Mouse (Mus musculus): ENCODE results near the gene Ufc1.
"Not testable (repeated sequence)": the region's sequence is repeated elsewhere in the genome, so short reads cannot be mapped to it uniquely, and the experiment has no call there.

Gene Ufc1

DNA sequence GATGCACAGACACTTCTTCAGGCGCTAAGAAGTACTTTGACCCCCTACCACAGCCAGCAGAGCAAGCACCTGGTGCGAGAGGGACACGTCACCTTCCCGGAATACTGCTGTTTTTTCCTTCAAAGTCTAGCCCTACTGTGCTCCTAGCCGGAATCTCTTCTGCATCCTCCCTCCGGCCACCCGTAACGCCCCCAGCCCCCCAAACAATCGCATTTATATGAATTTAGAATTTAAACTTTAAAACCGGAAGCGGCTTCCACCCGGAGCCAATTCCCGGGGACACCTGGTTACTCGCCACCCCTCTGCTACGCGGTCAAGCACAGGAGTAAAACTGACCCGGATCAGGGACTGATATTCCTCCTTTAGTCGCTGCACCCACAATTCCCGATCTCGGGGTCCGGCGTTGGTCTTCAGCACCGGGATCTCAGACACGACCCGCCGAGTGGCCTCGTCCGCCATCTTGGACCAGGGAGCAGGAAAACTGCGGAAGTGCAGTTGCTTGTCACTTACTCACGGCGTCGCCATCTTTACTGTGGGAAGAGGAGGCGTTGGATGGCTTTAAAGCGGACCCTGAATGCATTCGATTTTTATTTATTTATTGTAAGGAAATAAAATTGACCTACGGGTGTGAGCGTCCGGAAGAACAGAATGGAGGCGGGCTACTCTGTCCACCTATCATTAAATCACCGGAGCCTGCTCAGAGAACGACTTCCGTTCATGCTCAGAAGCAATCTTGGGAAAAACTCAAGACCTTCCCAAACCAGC, at the start of gene Ufc1:
Gene Ufc1 (minus strand): TSS at position 727 of the 765 bp plus-strand sequence.
- DNase-seq, result peak; percentile 89 to 90

DNA sequence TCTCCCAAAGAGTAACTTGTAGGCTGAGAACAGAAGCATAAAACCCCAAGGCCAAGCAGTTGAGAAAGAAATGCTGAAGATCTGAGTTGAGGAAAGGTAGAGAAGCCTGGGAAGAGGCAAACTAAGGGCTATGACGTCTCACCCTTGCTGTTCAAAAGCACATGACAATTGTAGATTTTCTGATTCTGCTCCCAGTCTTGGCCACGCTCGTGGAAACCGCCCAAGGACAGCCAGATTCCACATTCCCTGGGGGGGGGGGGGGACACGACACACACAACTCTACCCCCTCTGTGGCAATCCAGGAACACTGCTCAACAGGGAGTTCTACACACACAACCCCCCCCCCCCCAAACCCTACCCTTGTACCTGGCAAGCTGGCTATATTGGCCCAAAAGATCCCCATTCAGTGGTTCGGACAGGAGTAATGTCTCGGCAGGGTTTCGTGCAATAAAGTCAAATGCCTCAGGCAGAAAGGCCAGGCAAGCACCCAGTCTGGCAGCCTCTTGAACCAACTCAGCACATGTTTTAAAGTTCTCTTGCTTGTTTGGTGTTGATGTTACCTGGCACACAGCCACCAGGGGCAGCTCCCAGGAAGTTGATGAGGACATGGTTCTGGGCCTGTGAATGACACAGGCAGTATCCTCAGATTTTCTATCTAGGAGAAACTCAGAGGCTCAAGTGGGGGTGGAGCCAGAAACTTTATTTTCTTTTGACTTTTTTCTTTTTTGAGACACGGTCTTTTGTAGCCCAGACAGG, 49.3 kb upstream of the Ufc1 start:
- peak; percentile 68 to 80 for DNase-seq

DNA sequence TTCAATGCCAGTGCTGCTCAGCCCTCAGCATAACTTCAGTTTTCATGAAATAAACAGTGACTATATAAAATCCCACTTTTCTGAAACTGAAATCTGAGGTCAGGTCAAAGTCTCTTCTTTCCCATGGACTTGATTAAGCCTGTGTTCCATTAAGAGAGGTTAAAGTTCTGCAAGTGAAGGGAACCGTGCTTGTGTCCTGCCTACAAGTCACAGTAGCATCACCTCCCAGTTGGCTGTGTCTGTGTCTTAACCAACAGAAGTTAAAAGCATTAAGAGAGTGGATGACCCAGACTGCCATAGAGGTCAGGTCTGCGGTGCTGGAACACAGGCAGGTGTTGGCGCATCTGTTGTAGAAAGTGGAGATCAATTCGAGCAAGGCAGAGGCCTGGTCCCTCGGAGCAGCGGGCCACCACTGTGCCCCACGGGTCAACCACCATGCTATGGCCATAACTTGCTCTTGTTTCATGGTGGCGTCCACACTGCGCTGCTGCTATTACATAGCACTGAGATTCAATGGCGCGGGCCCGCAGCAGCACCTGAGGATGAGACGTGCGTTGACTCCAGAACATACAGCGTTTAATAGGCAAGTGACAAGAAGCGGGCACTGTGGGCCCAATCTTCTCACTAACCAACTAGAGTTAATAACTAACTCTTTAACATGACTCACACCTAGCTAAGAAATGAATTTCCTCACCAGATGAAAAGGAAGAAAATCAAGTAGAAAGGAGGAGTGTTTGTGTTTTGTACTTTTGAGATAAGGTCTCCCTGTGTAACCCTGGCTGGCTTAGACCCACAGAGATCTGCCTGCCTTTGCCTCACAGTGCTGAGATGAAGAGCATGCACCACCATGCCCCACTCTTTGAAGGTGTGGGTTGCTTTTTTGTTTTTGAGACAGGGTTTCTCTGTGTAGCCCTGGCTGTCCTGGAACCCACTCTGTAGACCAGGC, 47.7 kb upstream of the Ufc1 start:
- DNase-seq, result no peak

DNA sequence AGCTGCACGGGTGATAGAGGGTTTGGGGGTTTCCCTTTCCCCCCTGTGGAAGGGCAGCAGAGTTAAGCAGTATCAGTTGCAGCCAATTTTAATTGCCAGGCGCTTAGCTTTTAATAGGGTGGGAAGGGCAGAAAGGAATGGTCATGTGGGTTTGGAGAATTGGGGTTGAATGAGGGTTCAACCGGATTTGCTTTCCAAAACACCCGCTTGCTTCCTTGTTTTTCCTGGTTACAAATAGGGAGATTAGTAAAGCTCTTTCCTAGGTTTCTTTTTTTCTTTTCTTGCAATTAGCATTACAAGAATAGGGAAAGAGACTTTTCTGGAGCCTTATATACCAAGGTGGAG, 35.4 kb upstream of the Ufc1 start:
- no peak for DNase-seq

DNA sequence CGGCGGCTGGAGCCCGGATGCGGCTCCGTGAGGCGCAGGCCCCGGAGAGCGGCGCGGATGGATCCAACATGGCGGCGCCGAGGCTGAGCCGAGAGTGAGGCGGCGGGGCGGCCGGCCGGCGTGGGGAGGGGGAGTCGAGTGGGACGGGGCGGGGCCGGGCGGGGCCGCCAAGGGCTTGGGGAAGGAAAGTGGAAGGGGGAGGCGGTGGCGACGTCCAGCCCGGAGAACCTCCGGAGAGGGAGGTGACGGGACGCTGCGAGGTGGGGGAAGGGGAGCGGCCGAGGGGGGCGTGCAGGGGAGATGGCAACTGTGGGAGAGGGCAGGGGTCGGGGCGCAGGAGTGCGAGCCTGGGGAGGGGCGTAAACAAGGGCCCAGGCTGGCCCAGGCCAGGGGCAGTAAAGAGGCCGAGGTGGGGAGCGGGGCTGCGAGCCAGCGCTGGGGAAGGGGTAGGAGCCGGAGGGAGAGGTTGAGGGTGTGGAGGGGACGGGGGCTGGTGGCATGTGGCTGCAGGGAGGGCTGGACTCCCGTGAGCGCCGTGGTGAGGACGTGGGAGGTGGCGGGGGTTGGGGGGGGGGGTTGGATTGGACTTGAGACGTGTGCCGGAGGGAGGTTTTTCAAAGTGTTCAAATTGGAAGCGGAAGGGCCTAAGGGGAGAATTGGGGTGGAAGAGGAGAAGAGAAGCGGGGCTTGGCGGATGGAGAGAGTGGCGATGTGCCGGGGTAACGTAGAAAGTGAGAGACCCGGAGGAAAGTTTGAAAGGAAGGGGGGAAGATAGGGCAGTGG, 34.8 kb upstream of the Ufc1 start:
- no peak for DNase-seq

DNA sequence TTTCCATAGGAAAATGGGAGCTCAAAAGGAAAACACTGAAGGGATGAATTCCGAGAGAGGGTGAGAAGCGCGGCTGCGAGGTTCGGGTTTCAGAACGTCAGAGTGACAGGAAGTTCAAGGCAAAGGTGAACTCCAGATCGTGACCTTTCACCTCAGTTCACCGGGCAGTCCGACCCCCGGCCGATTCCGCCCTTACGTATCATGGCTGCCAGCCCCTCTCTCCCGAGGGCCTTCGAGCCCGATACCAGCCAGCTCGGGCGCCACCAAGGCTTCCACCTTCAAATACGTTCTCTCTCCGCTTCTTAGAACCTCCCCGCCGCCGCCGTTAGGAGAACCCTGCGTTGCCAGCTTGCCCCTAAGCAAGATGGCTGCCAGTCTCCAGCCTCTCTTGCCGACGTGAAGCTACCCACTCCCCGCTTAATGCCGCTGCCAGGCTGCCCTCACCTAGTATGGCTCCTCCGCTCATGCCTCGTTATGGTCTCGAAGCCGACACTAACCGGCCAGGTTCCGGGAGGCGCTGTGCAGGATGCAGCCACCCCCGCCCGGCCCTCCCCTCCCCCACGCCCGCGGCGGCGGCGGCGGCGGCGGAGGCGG, 34.1 kb upstream of the Ufc1 start, which contains the start of gene Dedd:
Gene Dedd (plus strand): TSS at position 307 of the 594 bp plus-strand sequence.
- peak; percentile 93 to 97 for DNase-seq

DNA sequence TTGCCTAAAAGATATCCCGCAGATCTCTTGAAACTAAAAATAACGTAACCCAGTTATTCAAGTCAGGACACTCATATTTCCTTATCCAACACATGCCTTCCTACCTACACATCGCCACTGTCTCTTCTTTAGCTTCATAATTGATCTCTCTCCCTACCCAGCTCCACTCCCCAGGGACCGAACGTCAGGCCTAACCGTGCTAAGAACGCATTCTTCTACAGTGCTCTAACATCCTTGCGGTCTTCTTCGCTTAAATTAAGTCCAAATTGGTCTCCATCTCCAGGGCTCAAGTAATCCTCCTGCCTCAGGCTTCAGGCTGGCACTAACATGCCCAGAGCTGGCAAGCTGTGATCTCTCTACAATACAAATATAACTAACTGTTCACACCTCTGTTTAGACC, 33.4 kb upstream of the Ufc1 start:
- DNase-seq, result peak in 1 of 2 experiments; percentile 16

DNA sequence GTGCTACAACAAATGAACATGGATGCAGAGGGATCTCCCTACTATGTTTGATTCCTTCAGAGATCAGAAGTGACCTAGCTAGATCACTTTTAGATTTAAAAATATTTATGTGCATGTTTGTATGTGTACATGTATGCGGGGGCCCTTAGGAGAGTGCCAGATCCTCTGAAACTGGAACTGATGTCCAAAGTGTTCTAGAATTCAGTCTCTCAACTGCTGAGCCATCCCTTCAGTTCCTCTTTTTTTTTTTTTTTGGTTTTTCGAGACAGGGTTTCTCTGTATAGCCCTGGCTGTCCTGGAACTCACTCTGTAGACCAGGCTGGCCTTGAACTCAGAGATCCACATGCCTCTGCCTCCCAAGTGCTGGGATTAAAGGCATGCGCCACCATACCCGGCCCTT, 31.8 kb upstream of the Ufc1 start:
- DNase-seq, result not testable (repeated sequence)

DNA sequence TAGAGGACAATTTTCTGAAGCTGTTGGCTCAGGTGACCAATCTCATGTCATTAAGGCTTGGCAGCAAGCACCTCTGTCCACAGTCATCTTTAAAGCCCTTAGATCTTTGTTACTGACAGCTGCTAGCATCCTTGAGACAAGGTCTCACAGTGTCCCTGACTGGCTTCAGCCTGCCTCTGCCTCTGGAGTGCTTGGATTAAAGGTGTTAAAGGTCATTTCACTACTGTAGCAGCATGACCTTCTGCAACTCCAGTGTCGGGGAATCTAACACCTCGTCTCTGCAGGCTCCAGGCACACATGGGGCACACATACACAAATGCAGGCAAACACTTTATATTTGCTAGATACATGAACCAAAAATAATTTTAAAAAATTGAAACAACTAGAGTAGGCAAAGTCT, 30.7 kb upstream of the Ufc1 start:
- DNase-seq, result no peak

DNA sequence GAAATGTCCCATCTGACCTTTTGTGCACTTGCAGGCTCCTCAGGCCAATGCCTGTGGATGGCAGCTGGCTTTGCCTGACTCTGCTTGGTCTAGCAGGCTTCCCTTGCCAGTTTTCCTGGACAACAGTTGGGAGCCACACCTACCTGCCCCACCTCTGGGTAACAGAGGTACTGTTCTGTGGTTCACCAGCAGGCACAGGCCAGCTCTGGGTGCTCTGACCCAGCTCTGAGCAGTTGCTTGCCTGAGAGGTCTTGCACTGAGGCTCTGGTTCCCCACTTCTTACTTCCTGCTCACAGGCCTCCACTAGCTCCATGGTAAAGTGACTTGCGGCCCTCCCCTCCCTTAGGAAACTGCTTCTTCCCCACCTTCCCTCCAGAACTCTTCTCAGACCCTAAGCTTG, 27.2 kb upstream of the Ufc1 start:
- DNase-seq, result no peak

DNA sequence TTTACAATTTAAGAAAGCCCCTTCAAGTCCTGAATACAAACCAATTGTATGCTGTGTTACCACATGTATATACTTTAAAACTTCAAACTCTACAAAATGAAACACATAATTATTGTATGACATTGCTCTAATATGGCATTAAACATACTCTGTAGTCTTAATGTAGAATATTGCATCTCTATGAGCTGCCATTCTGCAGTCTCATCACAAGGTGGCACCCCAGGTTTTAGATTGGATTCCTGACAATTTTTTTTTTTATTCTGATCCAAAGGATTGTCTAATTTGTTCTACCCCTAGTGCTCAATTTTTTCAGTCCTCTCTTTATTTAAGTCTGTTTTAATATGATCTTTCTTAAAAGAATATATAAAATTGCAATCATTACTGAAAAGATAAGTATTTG, 26.6 kb upstream of the Ufc1 start:
- DNase-seq, result peak in 1 of 2 experiments; percentile 46

DNA sequence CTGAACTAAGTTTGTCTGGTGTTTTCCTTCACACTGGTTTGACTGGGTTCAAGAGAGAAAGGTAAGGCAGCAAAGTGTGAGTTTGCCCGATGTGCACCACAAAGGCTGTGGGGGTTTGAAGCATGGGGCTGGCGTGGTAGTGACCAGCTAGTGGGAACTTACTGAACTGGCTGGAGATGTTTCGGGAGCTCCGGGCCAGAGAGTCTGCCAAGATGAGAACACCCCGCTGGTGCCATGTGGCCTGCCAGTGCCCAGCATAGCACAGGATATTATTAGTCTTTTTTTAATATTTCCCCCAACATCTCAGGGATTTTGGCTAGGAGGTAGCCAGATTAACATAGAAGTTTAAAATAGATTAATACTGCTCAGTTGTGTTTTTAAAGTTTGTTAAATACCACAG, 25.3 kb upstream of the Ufc1 start:
- DNase-seq, result no peak

DNA sequence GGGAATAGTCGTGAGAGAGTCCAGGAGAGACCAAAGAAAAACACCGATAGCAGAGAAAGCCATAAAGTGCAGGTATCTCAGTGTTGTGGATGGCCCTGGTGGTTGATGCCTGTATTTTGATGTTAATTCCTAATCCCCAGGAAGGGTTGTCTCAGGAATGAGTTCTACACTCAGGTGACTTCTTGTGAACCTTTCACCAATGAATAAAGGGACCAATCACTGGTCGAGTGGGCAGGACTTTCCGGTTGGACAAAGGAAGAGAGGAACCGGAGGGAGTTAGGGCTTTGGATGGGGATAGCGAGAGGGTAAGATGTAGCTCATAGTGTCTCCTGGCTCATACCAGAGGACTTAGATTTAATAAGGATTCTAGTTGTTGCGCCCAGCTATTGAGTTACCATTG, 24.9 kb upstream of the Ufc1 start:
- DNase-seq, result no peak

DNA sequence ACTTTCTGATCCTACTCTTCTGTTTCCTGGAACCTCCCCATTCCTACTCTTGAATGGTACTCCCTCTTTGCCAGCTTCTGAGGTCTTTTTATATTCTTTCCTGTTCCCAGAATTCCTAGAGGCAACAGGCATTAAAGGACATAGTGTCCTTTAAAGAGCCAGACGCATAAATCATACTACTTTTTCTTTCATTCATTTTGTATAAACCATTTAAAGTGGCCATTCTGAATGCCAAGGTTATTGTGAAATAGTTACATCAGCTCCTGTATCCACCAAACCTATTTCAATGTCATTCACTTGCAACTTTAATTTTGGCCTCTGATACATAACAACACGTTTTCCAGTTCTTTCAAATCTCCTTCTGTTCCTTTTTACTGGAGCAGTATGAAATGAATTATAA, 14.5 kb upstream of the Ufc1 start:
- no peak for DNase-seq

DNA sequence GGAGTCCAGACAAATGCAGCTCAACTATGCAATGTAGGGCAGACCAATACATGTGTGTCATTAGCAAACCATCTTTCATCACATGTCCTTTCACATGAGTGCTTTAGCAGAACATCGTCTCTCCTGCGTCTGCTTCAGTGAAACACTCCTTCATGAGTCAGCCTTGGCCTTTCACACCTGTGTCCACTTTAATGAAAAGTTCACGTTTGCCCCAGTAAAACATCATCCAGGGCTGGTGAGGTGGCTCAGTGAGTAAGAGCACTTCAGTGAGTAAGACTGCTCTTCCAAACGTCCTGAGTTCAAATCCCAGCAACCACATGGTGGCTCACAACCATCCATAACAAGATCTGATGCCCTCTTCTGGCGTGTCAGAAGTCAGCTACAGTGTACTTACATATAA, 11.3 kb upstream of the Ufc1 start:
- DNase-seq, result not testable (repeated sequence)

DNA sequence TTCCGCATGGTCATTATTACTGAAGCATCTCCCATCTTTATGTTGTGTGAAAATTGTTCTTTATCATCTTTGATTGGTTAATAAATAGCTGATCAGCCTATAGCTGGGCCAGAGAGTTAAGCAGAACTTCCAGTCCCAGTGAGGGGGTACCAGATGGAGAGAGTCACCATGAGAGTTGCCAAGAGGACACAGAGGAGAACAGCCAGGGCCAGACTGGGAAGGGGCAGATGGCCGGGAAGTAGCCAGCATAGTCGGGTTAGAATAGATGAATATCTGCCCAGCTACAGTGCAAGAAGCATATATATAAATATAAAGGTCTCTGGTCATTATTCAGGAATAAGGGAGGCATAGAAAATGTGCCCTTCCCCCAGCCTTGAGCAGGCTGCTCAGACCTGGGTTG, 3.4 kb upstream of the Ufc1 start:
- DNase-seq, result no peak

DNA sequence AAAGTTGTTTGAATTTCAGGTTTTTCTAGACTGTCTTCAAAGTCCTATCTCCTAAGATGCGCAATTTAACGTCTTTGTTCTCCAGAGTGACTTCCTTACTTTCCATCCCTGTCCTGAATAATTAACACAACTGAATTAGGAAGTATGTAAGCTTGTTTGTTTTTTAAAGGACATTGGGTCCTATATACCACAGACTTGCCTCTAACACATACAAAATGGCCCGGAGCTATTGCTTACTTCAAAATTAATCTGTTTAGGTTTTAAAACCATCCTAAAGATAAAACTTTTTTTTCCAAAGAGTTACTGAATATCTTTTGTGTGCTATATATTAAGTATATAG, 209 bp upstream of the Ufc1 start:
- DNase-seq, result no peak

DNA sequence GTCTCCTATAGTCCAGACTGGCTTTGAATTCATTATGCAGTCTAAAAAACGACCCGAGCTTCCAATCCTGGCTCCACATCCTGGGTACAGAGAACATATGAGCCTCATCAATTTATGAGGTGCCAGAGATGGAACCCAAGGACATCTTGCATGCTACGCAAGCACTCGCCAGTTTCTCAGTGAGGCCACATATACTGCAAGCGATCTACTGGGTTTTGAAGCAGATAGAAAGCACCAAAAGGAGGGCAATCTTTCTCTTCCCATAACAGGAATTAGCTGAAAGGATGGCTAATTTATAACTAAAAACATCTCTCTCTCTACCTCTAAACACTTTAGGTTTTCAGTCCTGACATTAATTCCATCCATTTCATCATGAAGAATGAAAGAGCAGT, 922 bp downstream of the Ufc1 start:
- no peak for DNase-seq

DNA sequence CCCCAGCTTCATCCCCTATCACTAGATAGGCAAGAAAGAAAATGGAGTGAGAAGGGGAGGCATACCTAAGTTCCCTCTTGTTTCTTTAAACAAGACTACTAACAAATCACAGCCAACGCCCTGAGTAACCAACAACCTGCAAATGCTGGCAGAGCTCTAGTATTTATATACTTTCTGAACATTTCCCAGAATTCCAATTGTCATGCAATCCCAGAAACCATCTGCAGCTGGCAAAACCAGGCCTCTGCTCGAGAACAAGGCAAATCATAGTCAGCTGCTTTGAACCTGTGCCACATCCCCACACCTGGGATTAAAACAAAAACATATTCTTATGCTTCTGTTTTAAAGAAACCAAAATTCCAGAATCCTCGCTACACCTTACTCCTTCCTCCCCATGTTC, 1.5 kb downstream of the Ufc1 start:
- no peak for DNase-seq

DNA sequence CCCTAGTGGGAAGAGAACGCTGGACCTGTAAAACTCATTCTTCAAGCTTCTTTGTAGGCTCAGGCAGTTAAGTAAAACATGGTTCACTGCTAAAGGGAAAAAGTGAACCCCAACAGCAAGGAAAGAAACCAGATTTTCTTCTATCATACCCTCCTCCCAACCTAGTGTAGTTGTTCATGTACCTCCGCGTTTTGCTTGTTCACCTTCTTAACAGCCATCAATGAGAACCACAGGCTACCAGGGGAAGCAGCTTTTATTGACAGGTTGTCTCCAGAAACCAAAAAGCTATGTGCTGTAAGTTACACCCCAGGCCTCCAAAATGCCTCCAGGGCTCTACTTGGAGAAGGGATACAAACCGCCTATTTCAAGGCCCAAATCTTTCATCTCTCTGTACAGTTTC, 6.5 kb downstream of the Ufc1 start:
- DNase-seq, result no peak

DNA sequence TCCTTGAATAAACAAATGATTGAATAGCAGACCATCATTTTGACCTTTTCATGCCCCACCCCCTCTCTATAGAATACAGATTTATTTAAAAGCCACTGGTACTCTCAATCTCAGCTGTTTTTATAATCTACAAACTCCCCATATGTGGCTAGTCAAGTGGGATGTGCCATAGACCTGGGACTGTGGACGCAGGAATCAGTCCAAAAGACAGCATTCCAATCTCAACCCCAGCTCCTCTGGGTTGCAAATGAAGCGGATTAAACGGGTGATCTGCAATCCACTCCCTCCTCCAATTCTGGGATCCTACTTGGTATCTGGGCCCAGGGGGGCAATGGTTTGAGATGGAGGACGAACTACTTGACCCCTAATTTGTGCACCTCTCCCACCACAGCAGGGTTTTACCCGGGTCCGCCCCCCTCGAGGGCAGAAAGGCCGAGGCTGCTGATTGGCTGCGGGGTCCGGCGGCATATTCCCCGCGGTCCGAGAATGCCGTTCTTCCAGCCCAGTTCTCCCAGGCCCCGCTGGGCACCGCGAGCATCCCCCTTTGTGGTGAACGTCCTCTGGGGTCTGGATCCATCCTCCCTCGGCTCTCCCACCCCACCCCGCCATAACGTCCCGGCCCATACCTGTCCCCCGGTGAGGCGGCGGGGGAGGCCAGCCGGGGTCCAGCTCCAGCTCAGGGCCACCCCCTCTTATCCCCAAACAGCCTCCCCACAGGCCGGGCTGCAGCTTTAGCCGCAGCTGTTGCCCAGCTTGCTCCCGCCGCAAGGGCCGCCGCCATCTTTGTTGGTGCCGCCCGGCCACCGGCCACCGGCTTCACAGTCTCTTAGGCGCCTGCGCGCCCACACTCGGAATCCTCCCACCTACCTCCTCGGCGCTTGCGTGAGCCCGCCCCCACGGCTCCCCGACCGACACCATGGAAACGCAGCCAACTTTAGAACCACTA, 7.4 kb downstream of the Ufc1 start, which contains the start of gene Usp21:
Gene Usp21 (minus strand): TSS at position 856 of the 946 bp plus-strand sequence.
- DNase-seq, result peak; percentile 96
